Mouse (Mus musculus): ENCODE data around the gene Cgn.

Gene Cgn

DNA sequence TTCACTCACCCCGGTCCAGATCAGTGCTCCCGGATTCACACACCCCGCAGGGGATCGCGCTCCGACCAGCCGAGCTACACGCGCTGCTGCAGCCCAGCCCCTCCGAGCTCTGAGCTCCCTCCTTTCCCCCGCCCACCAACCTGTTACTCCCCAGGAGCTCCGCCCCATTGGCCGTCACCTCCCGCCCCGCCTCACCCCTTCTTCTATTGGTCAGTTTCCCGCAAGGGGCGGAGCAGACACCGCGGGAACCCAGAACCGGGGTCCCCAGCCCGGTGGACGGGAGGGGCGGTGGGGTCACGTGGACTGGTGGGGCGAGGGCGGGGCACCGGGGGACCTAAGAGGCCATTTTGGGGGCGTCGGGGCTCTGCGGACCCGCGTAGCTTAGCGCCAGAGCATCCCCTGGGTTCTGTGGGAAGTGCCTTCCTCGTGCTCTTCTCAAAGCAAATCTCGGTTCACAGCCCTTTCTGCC, at the start of gene Cgn:
Gene Cgn (minus strand): TSS at position 126 of the 469 bp plus-strand sequence.
- peak; percentile 95 for DNase-seq (ENCODE audit: low read depth, low spot score)

DNA sequence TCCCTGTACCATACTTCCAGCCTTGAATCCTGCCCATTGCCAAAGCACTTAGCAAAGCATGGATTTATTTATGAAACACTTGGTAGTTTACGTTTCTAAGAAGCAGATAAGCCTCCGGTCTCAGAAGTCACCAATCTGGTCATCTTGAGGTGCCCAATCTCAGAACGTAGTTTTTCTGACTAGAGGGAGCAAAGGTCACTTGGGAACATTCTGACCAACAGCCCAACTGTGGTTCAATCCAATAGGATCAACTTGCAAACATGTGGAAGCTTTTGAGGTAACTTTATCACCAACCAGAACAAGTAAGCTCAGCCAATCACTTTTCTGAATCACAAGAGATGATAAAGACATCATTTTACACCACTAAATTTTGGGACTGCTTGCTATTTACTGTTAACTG, 49.1 kb upstream of the Cgn start:
- no peak for DNase-seq (ENCODE audit: low read depth, low spot score)

DNA sequence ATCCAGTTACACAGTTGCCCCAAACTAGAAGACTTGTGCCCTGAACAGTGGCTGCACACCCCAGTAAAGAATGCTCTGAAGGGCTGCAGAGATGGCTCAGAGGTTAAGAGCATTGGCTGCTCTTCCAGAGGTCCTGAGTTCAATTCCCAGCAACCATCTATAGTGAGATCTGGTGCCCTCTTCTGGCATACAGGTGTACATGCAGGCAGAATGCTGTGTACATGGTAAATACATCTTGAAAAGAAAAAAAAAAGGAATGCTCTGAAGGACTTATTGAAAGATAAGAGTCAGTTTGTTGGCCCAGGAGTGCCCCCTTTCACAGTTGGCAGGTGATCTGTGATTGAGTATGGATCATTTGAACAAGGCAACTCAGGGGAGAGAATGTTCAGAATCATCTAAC, 47.1 kb upstream of the Cgn start:
- peak; percentile 36 for DNase-seq (ENCODE audit: low read depth, low spot score)

DNA sequence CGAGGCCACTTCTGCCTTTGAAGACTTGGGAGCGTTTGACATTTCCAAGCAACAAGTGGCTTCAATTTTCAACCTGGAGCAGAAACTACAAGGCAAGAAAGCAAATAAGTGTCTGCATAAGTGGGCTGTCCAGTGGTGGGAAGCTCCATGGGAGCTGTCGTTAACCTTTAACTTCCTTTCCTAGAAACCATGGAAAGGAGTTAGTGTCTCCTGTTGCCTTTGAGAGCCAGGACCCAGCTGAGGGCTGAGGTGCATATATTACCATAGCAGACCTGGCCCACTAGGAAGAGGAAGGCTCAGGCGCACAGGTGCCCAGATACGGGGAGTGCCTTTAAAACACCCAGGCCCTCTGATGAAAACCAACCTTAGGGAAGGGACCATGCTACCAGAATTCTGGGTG, 46.4 kb upstream of the Cgn start:
- no peak for DNase-seq (ENCODE audit: low read depth, low spot score)

DNA sequence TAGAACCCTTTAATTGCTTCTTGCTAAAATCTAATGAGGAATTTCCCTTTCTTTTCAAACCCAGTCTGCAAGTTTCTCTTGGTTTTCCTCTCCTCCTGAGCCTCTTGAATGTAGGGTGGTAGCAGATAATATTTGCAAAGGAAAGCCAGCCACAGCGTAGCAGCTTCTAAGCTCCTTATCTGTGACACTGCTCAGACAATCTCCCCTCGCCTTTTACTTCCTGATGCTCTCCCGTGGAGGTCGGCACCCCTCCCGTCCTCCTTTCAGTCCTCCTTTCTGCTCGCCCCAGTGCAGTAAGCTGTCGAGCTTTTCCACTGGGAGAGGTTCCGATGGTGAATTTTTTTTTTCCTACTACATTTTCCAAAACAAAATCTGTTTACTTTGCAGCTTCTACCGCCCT, 45.8 kb upstream of the Cgn start:
- no peak for DNase-seq (ENCODE audit: low read depth, low spot score)

DNA sequence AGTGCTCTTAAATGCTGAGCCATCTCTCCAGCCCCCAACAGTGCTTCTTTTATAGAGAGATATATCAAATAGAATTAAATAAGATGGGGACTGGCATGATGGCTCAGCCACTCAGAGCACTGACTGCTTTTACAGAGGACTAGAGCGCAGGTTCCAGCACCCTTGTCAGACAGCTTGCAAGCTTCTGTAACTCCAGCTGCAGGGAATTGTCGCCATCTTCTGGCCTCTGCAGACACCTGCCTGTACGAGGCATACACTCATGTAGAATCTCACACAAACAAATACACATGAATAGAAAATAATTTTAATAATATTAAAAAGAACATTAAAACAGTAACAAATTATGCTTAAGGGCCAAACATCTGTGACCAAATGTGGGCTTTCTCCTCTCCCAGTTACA, 37.8 kb upstream of the Cgn start:
- peak; percentile 54 for DNase-seq (ENCODE audit: low read depth, low spot score)

DNA sequence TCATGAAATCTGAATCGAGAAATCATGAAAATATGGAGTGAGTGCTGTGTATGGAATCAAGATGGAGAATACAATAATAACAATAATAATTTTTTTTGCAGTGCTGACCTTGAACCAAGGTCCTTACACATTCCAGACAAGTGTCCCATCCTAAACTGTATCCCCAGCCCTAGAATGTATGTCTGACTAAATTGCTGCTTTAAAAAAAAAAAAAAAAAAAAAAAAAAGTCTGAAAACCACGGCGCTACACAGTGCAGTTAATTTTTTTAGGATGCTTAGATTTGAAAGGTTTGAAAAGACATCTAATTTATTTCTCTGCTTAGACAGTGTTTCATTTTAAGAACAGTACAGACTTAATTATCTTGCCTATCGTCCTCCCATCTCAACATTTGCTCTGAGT, 35.8 kb upstream of the Cgn start:
- no peak for DNase-seq (ENCODE audit: low read depth, low spot score)

DNA sequence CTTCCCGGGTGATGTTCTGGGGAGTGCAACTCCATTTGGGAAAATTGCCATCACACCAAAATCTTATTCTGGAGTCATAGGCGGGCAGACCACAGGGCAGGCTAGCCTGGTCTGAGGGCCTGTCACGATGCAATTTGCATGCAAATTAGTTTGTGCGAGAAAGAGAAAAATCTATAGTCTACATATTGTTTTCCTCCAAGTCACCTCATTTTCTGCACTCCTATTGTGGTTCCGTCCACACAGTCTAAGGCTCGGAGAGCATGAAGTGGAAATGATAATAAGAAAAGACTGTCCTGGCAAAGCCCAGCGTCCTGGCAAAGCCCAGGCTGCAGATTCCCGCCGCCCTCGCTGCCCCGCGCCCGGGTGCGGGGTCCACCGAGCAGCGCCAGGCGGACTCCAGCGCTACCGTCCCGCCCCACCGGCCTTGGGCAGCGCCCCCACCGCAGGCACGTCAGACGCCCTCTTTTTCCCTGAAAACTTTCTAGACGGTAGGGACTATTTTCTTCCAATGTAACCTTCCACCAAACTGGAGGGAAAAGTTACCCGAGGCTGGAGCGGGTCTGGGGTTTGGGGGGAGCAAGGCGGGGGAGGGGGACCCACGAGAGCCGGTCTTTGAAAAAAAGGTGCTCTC, 34.8 kb upstream of the Cgn start:
- DNase-seq (ENCODE audit: low read depth, low spot score) = peak; percentile 50

DNA sequence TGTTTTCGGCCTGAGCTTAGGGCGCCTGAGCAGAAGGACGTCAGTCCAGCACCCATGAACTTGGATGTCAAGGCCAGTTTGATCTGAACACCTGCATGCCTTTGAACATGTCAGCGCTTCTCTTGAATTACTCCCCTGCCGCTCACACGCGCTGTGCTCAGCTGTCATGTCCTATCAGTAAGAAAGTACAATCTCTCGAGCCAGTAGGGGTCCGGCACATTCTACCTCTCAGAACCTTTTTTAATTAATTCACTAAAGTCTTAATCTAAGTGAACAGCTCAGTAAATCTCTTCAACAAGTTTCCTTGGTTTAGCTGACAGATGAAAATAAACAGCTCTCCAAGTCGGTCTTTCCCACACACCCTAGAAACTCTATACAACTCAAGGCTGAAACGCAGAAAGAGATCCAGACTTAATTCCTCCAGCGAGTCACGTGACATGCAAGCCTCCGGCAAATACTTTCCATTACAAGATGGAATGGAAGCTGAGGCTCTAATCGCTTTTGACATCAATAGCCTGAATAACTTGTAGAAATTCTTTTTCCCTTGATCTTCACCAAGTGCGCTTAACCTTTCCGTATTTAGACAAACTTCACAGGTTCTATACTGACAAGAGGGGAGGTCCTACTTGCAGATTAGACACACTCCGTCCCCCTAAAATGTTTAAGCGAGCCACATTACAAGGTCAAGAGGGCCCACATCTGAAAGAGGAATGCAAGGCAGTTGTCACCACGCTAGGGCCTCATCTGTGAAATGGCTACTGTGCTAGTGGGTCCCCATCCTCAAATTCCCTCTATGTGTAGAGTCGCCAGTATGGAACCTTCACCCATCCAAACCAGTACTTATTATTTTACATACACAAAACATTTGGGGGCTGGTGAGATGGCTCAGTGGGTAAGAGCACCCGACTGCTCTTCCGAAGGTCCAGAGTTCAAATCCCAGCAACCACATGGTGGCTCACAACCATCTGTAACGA, 33.4 kb upstream of the Cgn start:
- DNase-seq (ENCODE audit: low read depth, low spot score) = peak; percentile 63

DNA sequence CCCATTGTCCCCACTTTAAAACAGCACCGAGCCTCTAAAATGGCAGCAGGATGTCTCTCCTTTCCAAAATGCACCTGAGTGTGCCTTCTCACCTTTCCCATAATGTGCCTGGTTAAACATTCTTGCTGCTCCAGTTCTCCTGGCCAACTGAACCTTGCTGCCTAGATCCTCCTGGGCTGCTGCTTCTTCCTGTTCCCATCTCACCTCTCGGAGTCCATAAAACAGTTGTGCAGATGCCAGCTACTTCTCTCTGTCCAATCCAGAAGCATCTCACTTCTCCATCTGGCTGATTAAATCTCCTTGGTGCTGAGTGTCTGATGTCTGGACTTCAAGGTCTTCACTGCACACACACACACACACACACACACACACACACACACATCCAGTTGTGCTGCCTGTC, 31.4 kb upstream of the Cgn start:
- no peak for DNase-seq (ENCODE audit: low read depth, low spot score)

DNA sequence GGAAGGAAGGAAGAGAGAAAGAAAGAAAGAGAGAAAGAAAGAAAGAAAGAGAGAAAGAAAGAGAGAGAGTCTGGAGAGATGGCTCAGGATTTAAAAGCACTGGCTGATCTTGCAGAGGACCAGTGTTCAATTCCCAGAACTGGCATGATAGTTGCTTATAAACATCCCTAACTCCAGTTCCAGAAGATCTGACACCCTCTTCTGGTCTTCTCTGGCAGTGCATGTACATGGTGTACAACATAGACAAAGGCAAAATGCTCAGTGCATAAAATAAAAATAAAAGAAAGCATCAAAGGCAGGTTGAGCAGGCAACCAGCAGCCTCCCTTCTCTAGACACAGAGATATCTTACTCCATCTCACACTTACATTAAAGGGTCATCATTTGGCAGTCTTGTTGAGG, 29.3 kb upstream of the Cgn start:
- DNase-seq (ENCODE audit: low read depth, low spot score) = peak; percentile 64

DNA sequence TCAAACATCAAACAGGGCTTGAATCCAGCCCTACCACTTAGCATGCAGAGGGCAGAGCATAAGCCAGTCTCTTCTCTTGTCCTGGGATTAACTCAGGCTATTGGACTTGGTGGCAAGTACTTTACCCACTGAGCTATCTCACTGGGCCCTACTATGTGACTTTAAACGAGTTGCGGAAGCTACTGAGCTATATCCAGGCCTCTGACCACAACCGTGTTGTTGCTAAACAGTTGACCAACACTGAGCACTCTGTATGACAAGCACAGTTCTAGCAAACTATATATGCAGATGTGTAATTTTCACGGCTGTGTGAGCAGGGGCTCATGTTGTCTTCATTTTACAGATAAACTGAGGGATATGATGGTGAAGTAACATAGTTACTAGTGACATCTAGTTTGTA, 28.4 kb upstream of the Cgn start:
- DNase-seq (ENCODE audit: low read depth, low spot score) = no peak

DNA sequence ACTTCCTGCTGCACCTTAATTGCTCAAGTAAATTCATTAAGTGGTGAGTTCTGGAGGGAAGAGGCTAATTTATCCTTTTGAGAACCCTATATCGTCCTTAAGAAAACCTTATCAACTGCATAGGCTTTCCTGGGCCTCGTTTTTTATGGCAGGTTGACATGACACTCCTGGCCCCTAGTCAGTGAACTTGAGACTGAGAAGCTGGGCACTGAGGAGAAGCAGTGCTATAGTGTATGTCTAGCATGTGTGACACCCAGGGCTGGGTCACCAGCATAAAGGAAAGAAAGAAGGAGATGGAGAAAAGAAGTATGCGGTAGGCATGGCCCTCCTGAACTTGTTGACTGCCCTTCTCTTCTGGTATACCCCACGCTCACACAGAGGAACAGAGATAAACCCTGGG, 27.8 kb upstream of the Cgn start:
- no peak for DNase-seq (ENCODE audit: low read depth, low spot score)

DNA sequence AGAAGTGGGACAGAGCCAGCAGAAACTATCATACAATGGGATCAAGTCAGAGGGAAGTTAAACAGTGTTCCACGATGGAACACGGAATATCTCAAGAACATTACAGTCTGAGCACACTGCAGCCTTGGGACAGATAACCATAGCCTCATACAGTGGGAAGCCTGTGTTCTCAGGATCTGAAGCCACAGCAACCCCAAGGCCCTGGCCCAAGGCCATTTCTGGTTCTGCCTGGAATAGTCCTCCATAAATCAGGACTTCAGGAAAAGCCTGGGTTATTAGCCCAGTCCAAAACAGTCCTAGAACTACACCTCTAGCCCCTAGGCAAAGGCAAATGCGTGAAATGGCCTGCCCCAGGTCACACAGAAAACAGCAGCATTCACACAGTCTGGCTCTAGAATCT, 27.4 kb upstream of the Cgn start:
- DNase-seq (ENCODE audit: low read depth, low spot score) = no peak

DNA sequence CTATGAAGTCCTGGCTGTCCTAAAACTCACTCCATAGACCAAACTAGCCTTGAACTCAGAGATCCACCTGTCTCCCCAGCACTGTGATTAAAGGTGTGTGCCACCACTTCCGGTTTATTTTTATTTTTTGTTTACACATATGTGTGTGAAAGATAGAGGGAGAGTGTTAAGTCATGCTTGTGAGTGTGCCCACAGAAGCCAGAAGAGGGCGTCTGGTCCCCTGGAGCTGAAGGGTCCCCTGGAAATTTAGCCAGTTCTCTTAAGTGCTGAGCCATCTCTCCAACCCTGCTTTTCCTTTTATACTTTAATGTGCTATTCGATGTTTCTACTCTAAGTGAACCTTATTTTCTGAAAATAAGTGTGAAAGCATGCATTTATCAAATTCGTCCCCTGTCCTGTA, 25.3 kb upstream of the Cgn start:
- DNase-seq (ENCODE audit: low read depth, low spot score) = no peak

DNA sequence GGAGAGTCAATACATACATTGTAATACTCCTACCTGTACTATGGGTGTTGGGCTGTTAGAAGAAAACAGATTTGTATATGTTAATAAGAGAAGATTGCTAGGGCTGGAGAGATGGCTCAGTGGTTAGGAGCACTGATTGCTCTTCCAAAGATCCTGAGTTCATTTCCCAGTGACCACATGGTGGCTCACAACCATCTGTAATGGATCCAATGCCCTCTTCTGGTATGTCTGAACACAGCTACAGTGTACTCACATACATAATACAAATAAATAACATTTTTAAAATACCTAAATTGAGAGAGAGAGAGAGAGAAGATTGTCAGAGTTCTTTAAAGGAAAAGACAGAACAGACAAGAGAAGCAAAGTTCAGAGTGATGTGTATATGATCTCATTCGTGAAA, 22.0 kb upstream of the Cgn start:
- DNase-seq (ENCODE audit: low read depth, low spot score) = no peak

DNA sequence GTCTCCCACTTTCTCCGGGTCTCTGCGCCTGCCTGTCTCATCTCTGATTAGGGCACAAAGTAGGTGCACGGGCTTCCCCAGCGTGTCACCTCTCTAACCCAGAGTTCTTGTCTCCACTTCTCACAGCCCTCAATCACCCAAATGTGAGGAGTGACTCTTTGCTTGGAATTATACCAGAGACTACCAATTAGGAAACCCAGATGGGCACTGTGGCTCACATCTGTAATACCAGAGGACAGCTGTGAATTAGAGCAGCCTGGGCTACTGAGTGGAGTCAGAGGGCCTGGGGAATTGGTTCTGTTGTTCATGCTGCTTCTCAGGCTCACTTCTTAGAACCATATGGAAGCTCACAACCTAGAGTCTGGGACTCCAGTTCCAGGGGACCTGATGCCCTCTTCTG, 18.7 kb upstream of the Cgn start:
- DNase-seq (ENCODE audit: low read depth, low spot score) = no peak

DNA sequence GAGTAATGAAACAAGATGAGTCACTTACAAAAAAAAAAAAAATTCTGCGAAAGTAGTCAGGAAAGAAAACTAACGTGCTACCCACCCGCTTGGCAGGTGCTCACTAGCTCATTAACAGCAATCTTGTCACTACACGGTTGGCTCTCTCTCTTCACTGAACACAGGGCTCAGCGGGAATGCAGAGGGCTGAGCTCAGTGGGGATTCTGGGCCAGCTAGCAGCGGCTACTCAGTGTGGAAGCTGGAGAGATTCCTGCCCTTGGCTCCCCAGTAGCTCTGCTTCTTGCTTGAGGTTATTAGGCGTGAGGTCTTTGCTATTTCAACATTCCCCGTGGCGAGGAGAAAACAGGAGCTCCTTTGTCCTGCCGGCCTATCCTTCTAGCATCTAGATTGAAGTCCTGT, 17.9 kb upstream of the Cgn start:
- peak; percentile 16 for DNase-seq (ENCODE audit: low read depth, low spot score)

DNA sequence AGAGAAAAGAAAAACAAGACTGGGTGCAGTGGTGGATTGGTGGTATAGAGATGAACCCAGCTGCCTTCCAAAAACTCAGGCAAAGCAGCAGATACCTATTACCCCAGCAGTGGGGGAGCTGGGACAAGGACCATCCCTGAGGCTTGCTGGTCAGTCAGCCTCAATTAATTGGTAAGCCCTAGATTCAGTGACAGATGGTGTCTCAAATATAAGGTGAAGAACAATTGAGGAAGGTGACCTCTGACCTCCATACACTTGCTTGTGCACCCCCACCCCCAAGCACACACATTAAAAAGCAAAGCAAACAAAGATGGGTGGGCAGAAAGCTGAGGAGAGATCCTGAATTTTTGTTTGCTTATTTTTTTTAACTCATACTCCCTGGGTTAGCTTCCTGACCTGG, 9.9 kb upstream of the Cgn start:
- no peak for DNase-seq (ENCODE audit: low read depth, low spot score)

DNA sequence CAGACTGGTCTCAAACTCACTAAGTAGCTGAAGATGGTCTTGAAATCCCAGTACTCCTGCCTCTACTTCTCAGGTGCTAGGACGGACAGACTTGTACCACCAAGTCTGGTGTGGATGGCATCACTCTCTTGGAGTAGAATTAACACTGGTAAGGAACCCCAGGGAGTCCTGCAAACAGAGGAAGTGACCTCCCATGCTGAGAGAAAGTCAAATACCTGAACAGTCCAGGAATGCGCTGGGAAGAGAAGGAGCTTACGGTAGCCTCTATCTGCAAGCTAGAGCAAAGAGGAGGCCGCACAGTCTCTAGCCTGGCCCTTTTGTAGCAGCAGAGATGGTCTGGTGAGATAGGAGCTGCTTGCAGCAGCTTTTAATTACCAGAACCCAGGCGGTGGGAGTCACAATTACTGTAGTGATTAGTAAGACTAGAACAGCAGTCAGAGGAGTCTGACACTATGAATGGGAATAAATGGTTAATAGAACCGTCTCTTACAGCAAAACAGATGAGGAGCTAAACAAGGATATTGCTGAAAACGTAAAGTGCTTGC, 9.4 kb upstream of the Cgn start:
- DNase-seq (ENCODE audit: low read depth, low spot score) = peak; percentile 53

DNA sequence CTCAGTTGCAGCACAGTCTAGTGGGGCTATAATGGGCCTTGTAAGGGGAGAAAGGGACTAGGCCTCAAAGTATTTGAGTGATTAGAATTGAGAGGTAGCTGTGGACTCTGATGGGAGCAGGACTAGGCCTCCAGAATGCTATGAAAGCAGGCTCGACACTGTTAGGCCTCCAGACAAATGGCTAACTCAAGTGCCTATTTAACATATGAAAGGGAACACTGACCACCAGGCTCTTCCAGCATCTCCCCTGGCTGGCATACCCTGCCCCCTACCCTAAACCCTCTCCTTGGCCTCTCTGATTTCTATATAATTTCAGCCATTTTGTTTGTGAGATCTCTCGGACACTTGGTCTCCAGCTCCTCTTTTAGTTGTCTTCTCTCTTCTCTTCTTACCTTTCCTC, 8.1 kb upstream of the Cgn start:
- peak; percentile 23 for DNase-seq (ENCODE audit: low read depth, low spot score)

DNA sequence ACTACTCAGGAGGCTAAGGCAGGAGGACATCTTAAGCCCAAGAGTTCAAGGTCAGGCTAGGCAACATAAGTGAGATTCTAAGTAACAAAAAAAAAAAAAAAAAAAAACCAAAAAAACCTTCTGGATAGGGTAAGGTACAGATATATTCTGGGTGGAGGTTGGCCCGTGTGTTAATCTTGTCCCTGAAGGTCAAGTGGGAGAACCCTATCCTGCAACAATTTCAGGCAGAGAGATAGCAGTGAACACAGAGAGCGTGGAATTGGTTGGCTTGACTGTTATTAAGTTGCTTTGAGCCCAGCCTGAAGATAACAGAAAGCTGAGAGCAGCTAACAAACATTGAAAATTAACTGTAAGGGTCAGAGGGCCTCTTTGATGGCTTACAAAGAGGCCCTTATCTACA, 7.4 kb upstream of the Cgn start:
- no peak for DNase-seq (ENCODE audit: low read depth, low spot score)

DNA sequence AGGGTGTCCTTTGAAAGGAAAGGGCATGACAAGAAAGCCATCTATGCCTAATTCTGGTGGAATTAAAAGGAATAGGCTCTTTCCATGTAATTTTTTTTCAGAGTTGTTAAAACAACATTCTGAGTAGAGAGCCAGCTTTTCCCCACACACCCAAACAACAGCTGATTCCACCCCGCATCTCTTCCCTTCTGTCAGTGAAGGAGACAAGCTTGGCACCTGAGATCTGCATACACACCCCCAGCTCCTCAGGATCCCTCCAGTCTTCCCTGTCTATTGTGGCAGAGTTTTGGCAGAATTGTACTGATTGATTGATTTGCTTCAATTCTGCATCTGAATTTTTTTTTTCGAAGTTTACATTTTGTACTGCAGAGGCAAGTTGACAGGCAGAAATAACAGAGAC, 6.0 kb upstream of the Cgn start:
- no peak for DNase-seq (ENCODE audit: low read depth, low spot score)
